Mouse (Mus musculus) right cerebral cortex, postnatal 4 days (tissue): ENCODE results near the gene Itpr2.
A peak's percentile ranks its signal among the peaks of the same experiment; 100 is the strongest.

ENCODE experiments used
- DNase-seq: peaks from one replicate; pipeline ENCODE4 v3.0.0-alpha.2; 2022

The Itpr2 gene

GRCm38 (mm10) chr6:146342995-146343394, 159.0 kb downstream of the Itpr2 start:
- no peak for DNase-seq

- no peak for DNase-seq
These were observed 160.1 kb downstream of the Itpr2 start for GRCm38 (mm10) chr6:146341934-146342333.

- DNase-seq, result no peak
These were observed 160.6 kb downstream of the Itpr2 start for GRCm38 (mm10) chr6:146341413-146341812.

GRCm38 (mm10) chr6:146340951-146341350, 161.1 kb downstream of the Itpr2 start:
- DNase-seq, result no peak

GRCm38 (mm10) chr6:146339779-146340178, 162.2 kb downstream of the Itpr2 start:
- peak; percentile 54 for DNase-seq

- no peak for DNase-seq
These were observed 164.8 kb downstream of the Itpr2 start for GRCm38 (mm10) chr6:146337237-146337636.

GRCm38 (mm10) chr6:146335191-146335590, 166.8 kb downstream of the Itpr2 start:
- no peak for DNase-seq

- no peak for DNase-seq
These were observed 168.5 kb downstream of the Itpr2 start for GRCm38 (mm10) chr6:146333506-146333905.

- DNase-seq, result no peak
These were observed 170.9 kb downstream of the Itpr2 start for GRCm38 (mm10) chr6:146331017-146331669.

GRCm38 (mm10) chr6:146329079-146329478, 172.9 kb downstream of the Itpr2 start:
- no peak for DNase-seq

GRCm38 (mm10) chr6:146326631-146327030, 175.4 kb downstream of the Itpr2 start:
- DNase-seq, result no peak

GRCm38 (mm10) chr6:146324541-146325204, 177.3 kb downstream of the Itpr2 start:
- DNase-seq, result no peak

- no peak for DNase-seq
These were observed 179.5 kb downstream of the Itpr2 start for GRCm38 (mm10) chr6:146322555-146322954.

GRCm38 (mm10) chr6:146321951-146322350, 180.1 kb downstream of the Itpr2 start:
- DNase-seq, result no peak

GRCm38 (mm10) chr6:146316415-146316814, 185.6 kb downstream of the Itpr2 start:
- no peak for DNase-seq

- DNase-seq, result no peak
These were observed 186.9 kb downstream of the Itpr2 start for GRCm38 (mm10) chr6:146315153-146315552.

GRCm38 (mm10) chr6:146314304-146314703, 187.7 kb downstream of the Itpr2 start:
- DNase-seq, result no peak

GRCm38 (mm10) chr6:146313396-146313795, 188.6 kb downstream of the Itpr2 start:
- no peak for DNase-seq

GRCm38 (mm10) chr6:146310210-146310609, 191.8 kb downstream of the Itpr2 start:
- DNase-seq, result no peak

- DNase-seq, result no peak
These were observed 192.7 kb downstream of the Itpr2 start for GRCm38 (mm10) chr6:146309335-146309734.

GRCm38 (mm10) chr6:146305995-146306394, 196.0 kb downstream of the Itpr2 start:
- DNase-seq, result no peak

- DNase-seq, result no peak
These were observed 197.9 kb downstream of the Itpr2 start for GRCm38 (mm10) chr6:146304088-146304487.

- DNase-seq, result no peak
These were observed 198.7 kb downstream of the Itpr2 start for GRCm38 (mm10) chr6:146303336-146303735.

GRCm38 (mm10) chr6:146302574-146303130, 199.4 kb downstream of the Itpr2 start:
- no peak for DNase-seq
